Mouse (Mus musculus) left cerebral cortex, adult 2 months (tissue): ENCODE measurements at regions not wholly inside any gene's neighbourhood (a gene's known extent, or its start where the extent isn't known, plus 50 kb on each side); places are given as distances from the start of the nearest gene placed in this dataset.

Source experiments
- DNase-seq, 2 experiments: peaks; one replicate each; pipeline ENCODE4 v3.0.0; 2021 to 2022; ENCODE audit warnings: low spot score in 2 of 2, mixed read lengths in 1 of 2; ENCODE audit errors: extremely low spot score in 1 of 2
- H3K27ac ChIP-seq: fragments of 200-600 bp; 2 replicates; pipeline ENCODE4 v1.8.1; 2022
- H3K4me3 ChIP-seq: fragments of 200-600 bp; 2 replicates; pipeline ENCODE4 v1.8.1; 2022
- CTCF ChIP-seq: fragments of 200-600 bp; IDR thresholded peaks from 2 replicates; pipeline ENCODE4 v1.8.1; 2022; ENCODE audit warnings: antibody characterized with exemption, mild to moderate bottlenecking, moderate library complexity
- intact Hi-C: fragments of 180-260 bp; cut with DNase I; formaldehyde crosslinking; loops from one replicate; pipeline ENCODE4 v1.15.1; 2025

- DNase-seq: no peak
- Histone ChIP-seq H3K4me3 (peak overlapping the region; percentile 43), H3K27ac (peak overlapping the region; percentile 77)
- TF ChIP-seq CTCF: no peak
- intact Hi-C loops: loop anchor here (5.0 to 10.0 kb wide), 3 partner anchors 102 to 1006 kb away; no protein-coding TSS in a partner anchor
These were observed 243.3 kb upstream of the Pmfbp1 start for GRCm38 (mm10) chr8:109250551-109250950.

GRCm38 (mm10) chr8:109251360-109251798 lies 242.4 kb upstream of the Pmfbp1 start:
- DNase-seq: peak in 1 of 2 experiments; percentile 52
- Histone ChIP-seq H3K27ac (peak overlapping the region; percentile 77), H3K4me3 (peak overlapping the region; percentile 43)
- no peak for TF ChIP-seq CTCF
- intact Hi-C loops: loop anchor here (5.0 to 10.0 kb wide), 3 partner anchors 101 to 1007 kb away; no protein-coding TSS in a partner anchor

- no peak overlapping the region for H3K27ac ChIP-seq
These were observed 241.4 kb upstream of the Pmfbp1 start for GRCm38 (mm10) chr8:109252404-109252803.

GRCm38 (mm10) chr8:109279129-109279528 lies 214.7 kb upstream of the Pmfbp1 start:
- H3K4me3 ChIP-seq: no peak overlapping the region
- peak; percentile 9 to 43 for DNase-seq
- intact Hi-C loops: no loop called here
- peak; percentile 74 for TF ChIP-seq CTCF
- H3K27ac ChIP-seq: no peak overlapping the region

More at GRCm38 (mm10) chr8:109252404-109252803, 241.4 kb upstream of the Pmfbp1 start:
- H3K4me3 ChIP-seq: no peak overlapping the region
- no peak for TF ChIP-seq CTCF
- DNase-seq: no peak
- intact Hi-C loops: loop anchor here (5.0 to 10.0 kb wide), 3 partner anchors 100 to 1008 kb away; no protein-coding TSS in a partner anchor

GRCm38 (mm10) chr8:109280540-109280939 lies 213.3 kb upstream of the Pmfbp1 start:
- no peak for DNase-seq
- intact Hi-C loops: no loop called here
- TF ChIP-seq CTCF: no peak
- Histone ChIP-seq H3K4me3 (no peak overlapping the region), H3K27ac (no peak overlapping the region)

GRCm38 (mm10) chr8:109281598-109281997 lies 212.2 kb upstream of the Pmfbp1 start:
- intact Hi-C loops: no loop called here
- TF ChIP-seq CTCF: no peak
- no peak overlapping the region for H3K4me3 ChIP-seq
- no peak for DNase-seq
- no peak overlapping the region for H3K27ac ChIP-seq

GRCm38 (mm10) chr8:109310670-109311386 lies 183.0 kb upstream of the Pmfbp1 start:
- intact Hi-C loops: no loop called here
- no peak overlapping the region for H3K4me3 ChIP-seq
- TF ChIP-seq CTCF: no peak
- no peak for DNase-seq
- no peak overlapping the region for H3K27ac ChIP-seq

GRCm38 (mm10) chr8:109311484-109312210 lies 182.2 kb upstream of the Pmfbp1 start:
- no peak for TF ChIP-seq CTCF
- no peak overlapping the region for H3K4me3 ChIP-seq
- intact Hi-C loops: no loop called here
- no peak overlapping the region for H3K27ac ChIP-seq
- no peak for DNase-seq

- no peak overlapping the region for H3K27ac ChIP-seq
- intact Hi-C loops: no loop called here
- no peak overlapping the region for H3K4me3 ChIP-seq
- no peak for DNase-seq
- no peak for TF ChIP-seq CTCF
These were observed 181.1 kb upstream of the Pmfbp1 start for GRCm38 (mm10) chr8:109312731-109313130.

GRCm38 (mm10) chr8:109320955-109321354 lies 172.9 kb upstream of the Pmfbp1 start:
- no peak overlapping the region for H3K27ac ChIP-seq
- DNase-seq: no peak

GRCm38 (mm10) chr8:109323351-109323750 lies 170.5 kb upstream of the Pmfbp1 start:
- no peak overlapping the region for H3K27ac ChIP-seq
- intact Hi-C loops: no loop called here
- no peak for TF ChIP-seq CTCF
- no peak for DNase-seq
- H3K4me3 ChIP-seq: no peak overlapping the region

More at GRCm38 (mm10) chr8:109320955-109321354, 172.9 kb upstream of the Pmfbp1 start:
- intact Hi-C loops: no loop called here
- no peak for TF ChIP-seq CTCF
- H3K4me3 ChIP-seq: no peak overlapping the region

GRCm38 (mm10) chr8:109324241-109324640 lies 169.6 kb upstream of the Pmfbp1 start:
- intact Hi-C loops: no loop called here
- no peak for DNase-seq
- Histone ChIP-seq H3K27ac (no peak overlapping the region), H3K4me3 (no peak overlapping the region)
- TF ChIP-seq CTCF: no peak
